Mouse (Mus musculus): ENCODE results near the gene Heyl.

DNA sequence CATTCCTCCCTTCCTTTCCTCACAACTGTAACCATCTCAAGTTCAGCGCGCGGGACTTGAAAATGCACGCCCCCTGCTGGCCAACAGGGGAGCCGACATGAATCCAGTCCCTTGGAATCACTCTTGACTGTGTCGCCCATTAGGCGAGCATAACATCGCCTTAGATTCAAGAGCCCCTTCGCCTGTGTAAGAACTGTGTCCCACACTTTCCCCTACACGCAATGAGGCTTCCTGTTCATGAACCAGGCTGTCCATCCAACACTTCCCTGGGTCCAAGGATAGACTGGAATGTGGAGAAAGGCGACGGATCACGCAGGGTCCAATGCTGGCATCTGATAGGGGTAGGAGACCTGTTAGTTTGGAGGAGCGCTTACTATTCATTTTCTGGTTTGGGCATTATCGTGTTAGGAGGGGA lies 32.6 kb upstream of the Heyl start:
- TF ChIP-seq MAX (IDR thresholded peaks at IDR 0.05; ENCODE audit: low read depth) (no peak), USF1 (IDR thresholded peaks at IDR 0.05; ENCODE audit: low read depth) (no peak), POLR2AphosphoS2 (IDR thresholded peaks at IDR 0.05; ENCODE audit: insufficient read length, low read depth) (no peak), POLR2A (IDR thresholded peaks at IDR 0.05; ENCODE audit: insufficient read length, low read depth) (no peak), E2F4 (IDR thresholded peaks at IDR 0.05; ENCODE audit: insufficient read depth) (no peak), MYOD1 (IDR thresholded peaks at IDR 0.05; ENCODE audit: control insufficient read depth in 1 of 3, insufficient read length in 2 of 3, low read depth in 2 of 3) (no peak)
